Mouse (Mus musculus) hindbrain, embryonic 14.5 days (tissue): ENCODE data around the gene Spi1. TPM values are rescaled to one million over a fixed set of nuclear protein-coding genes. Genes with fewer than 3 reads are reported as not detected.

ENCODE experiments used
- ATAC-seq: fragments of 200-750 bp; cut with Nextera tagmentation; 2 replicates; pipeline ENCODE4 v1.8.0; 2017; ENCODE audit warnings: moderate number of reproducible peaks, mild to moderate bottlenecking, moderate TSS enrichment, moderate library complexity; ENCODE audit not compliant: low FRiP score
- DNase-seq: peaks from one replicate; pipeline ENCODE4 v3.0.0-alpha.2; 2015; ENCODE audit warnings: low spot score
- H3K27ac ChIP-seq: fragments of 300-500 bp; sonication (generic); 2 replicates; pipeline ENCODE4 v1.5.1; 2014; ENCODE audit warnings: mild to moderate bottlenecking, moderate library complexity
- H3K27me3 ChIP-seq: fragments of 300-500 bp; sonication (generic); 2 replicates; pipeline ENCODE4 v1.6.1; 2014; ENCODE audit warnings: mild to moderate bottlenecking, low read length, mixed read lengths; ENCODE audit not compliant: control insufficient read depth, insufficient read depth
- H3K36me3 ChIP-seq: fragments of 300-500 bp; sonication (generic); replicated peaks from 2 replicates; pipeline ENCODE4 v1.6.1; 2014; ENCODE audit not compliant: control insufficient read depth, insufficient read depth
- H3K4me1 ChIP-seq: fragments of 300-500 bp; sonication (generic); replicated peaks from 2 replicates; pipeline ENCODE4 v1.6.1; 2014; ENCODE audit warnings: antibody characterized with exemption, low read length, mixed read lengths; ENCODE audit not compliant: control insufficient read depth, insufficient read depth
- H3K4me2 ChIP-seq: fragments of 300-500 bp; sonication (generic); replicated peaks from 2 replicates; pipeline ENCODE4 v1.6.1; 2014; ENCODE audit warnings: mild to moderate bottlenecking, moderate library complexity
- H3K4me3 ChIP-seq: fragments of 300-500 bp; sonication (generic); replicated peaks from 2 replicates; pipeline ENCODE4 v1.5.1; 2014; ENCODE audit warnings: mild to moderate bottlenecking, low read length
- H3K9ac ChIP-seq: fragments of 300-500 bp; sonication (generic); 2 replicates; pipeline ENCODE4 v1.6.1; 2014
- H3K9me3 ChIP-seq: fragments of 300-500 bp; sonication (generic); 2 replicates; pipeline ENCODE4 v1.6.1; 2016; ENCODE audit warnings: low read length; ENCODE audit not compliant: control insufficient read depth
- WGBS: fragments of 180-500 bp; shearing (Covaris S2); extraction: QIAGEN DNeasy Blood & Tissue Kit; methylation state at CpG from one replicate; pipeline ENCODE4 v1.1.7; 2014; 5-methylcytosine and 5-hydroxymethylcytosine counted together
- polyA plus RNA-seq: library from polyadenylated mRNA; unstranded; fragments of >200 nt; fragmentation: Nextera tagmentation; extraction: Ambion mirVana; gene quantifications from 2 replicates; pipeline ENCODE4 v1.2.1, GENCODE M21; 2014

The Spi1 gene
- polyA plus RNA-seq, 1 experiment from 2014 or later: 4.1 TPM

GRCm38 (mm10) chr2:91052752-91053151 is 29.4 kb upstream of the Spi1 start:
- peak overlapping the region; percentile 96 for H3K4me2 ChIP-seq
- H3K4me3 ChIP-seq: no peak overlapping the region
- H3K4me1 ChIP-seq: peaks cover 13% of the 10 kb centered on the region
- no peak overlapping the region for H3K27ac ChIP-seq
- H3K9me3 ChIP-seq: no peaks in the 10 kb centered on the region
- H3K9ac ChIP-seq: no peak overlapping the region
- H3K36me3 ChIP-seq: peaks cover 26% of the 10 kb centered on the region
- no peak for ATAC-seq
- DNase-seq: no peak
- 63% methylated on average over 2 of the region's 2 CpGs for WGBS
- H3K27me3 ChIP-seq: no peaks in the 10 kb centered on the region

- Histone ChIP-seq H3K9ac (peak overlapping the region; percentile 88), H3K4me3 (peak overlapping the region; percentile 87), H3K4me2 (peak overlapping the region; percentile 96), H3K27me3 (no peaks in the 10 kb centered on the region), H3K36me3 (peaks cover 32% of the 10 kb centered on the region), H3K9me3 (no peaks in the 10 kb centered on the region), H3K27ac (peak overlapping the region; percentile 51; the same call in 1 of the 2 replicates), H3K4me1 (peaks cover 13% of the 10 kb centered on the region)
- ATAC-seq: peak; percentile 63
- WGBS: 0% methylated on average over 6 of the region's 6 CpGs
- DNase-seq: no peak
Observed at GRCm38 (mm10) chr2:91053181-91053933, 28.8 kb upstream of the Spi1 start.

GRCm38 (mm10) chr2:91053934-91054382 is 28.2 kb upstream of the Spi1 start, which contains the start of gene Psmc3:
Gene Psmc3, plus strand, starts transcription at chr2:91054009.
- Histone ChIP-seq H3K27me3 (no peaks in the 10 kb centered on the region), H3K27ac (peak within 1 kb of the TSS; percentile 96), H3K9me3 (no peaks in the 10 kb centered on the region), H3K9ac (peak within 1 kb of the TSS; percentile 88), H3K4me1 (peaks cover 13% of the 10 kb centered on the region), H3K36me3 (peaks cover 38% of the 10 kb centered on the region), H3K4me3 (peak within 1 kb of the TSS; percentile 87), H3K4me2 (peak within 1 kb of the TSS; percentile 96)
- under 1% methylated on average over 40 of the region's 40 CpGs for WGBS
- DNase-seq (peak; percentile 93), ATAC-seq (peak; percentile 99)

GRCm38 (mm10) chr2:91058435-91058834 is 23.8 kb upstream of the Spi1 start:
- Histone ChIP-seq H3K9me3 (no peaks in the 10 kb centered on the region), H3K27me3 (no peaks in the 10 kb centered on the region), H3K27ac (no peak overlapping the region), H3K4me1 (peaks cover 10% of the 10 kb centered on the region), H3K4me3 (no peak overlapping the region), H3K36me3 (peaks cover 82% of the 10 kb centered on the region), H3K4me2 (no peak overlapping the region), H3K9ac (no peak overlapping the region)
- WGBS: 93% methylated on average over 5 of the region's 5 CpGs
- ATAC-seq (no peak), DNase-seq (no peak)

GRCm38 (mm10) chr2:91059376-91059775 is 22.8 kb upstream of the Spi1 start:
- no peak for ATAC-seq
- WGBS: 96% methylated on average over 2 of the region's 2 CpGs
- Histone ChIP-seq H3K4me2 (no peak overlapping the region), H3K36me3 (peaks cover 92% of the 10 kb centered on the region), H3K9ac (no peak overlapping the region), H3K27ac (no peak overlapping the region), H3K4me1 (peaks cover 10% of the 10 kb centered on the region), H3K4me3 (no peak overlapping the region), H3K27me3 (no peaks in the 10 kb centered on the region), H3K9me3 (no peaks in the 10 kb centered on the region)
- DNase-seq: no peak

GRCm38 (mm10) chr2:91060544-91061355 is 21.4 kb upstream of the Spi1 start:
- Histone ChIP-seq H3K9ac (no peak overlapping the region), H3K4me3 (no peak overlapping the region), H3K4me2 (no peak overlapping the region), H3K27ac (no peak overlapping the region), H3K27me3 (no peaks in the 10 kb centered on the region), H3K36me3 (peaks cover 94% of the 10 kb centered on the region), H3K9me3 (no peaks in the 10 kb centered on the region), H3K4me1 (no peaks in the 10 kb centered on the region)
- peak; percentile 69 for DNase-seq
- WGBS: 80% methylated on average over 10 of the region's 10 CpGs
- ATAC-seq: no peak; the same call in 1 of the 2 replicates

- no peak overlapping the region for H3K4me3 ChIP-seq
- H3K36me3 ChIP-seq: peaks cover 92% of the 10 kb centered on the region
- no peak overlapping the region for H3K4me2 ChIP-seq
- ATAC-seq: no peak
- H3K9me3 ChIP-seq: no peaks in the 10 kb centered on the region
- H3K4me1 ChIP-seq: no peaks in the 10 kb centered on the region
- no peaks in the 10 kb centered on the region for H3K27me3 ChIP-seq
- no peak overlapping the region for H3K27ac ChIP-seq
- H3K9ac ChIP-seq: no peak overlapping the region
- WGBS: 80% methylated on average over 6 of the region's 6 CpGs
- DNase-seq: no peak
Observed at GRCm38 (mm10) chr2:91061849-91062481, 20.2 kb upstream of the Spi1 start.

- ATAC-seq (no peak), DNase-seq (no peak)
- Histone ChIP-seq H3K36me3 (peaks cover 85% of the 10 kb centered on the region), H3K27me3 (no peaks in the 10 kb centered on the region), H3K4me2 (no peak overlapping the region), H3K4me1 (no peaks in the 10 kb centered on the region), H3K27ac (no peak overlapping the region), H3K4me3 (no peak overlapping the region), H3K9ac (no peak overlapping the region), H3K9me3 (no peaks in the 10 kb centered on the region)
- 91% methylated on average over 16 of the region's 16 CpGs for WGBS
Observed at GRCm38 (mm10) chr2:91062779-91063606, 19.2 kb upstream of the Spi1 start.
